Mouse (Mus musculus) inflammation-experienced regulatory T-cells (primary cell): Measurements from ENCODE around the gene 1700024G13Rik. TPM values are rescaled to one million over a fixed set of nuclear protein-coding genes. Genes with fewer than 3 reads are reported as not detected.

Experiments
- polyA plus RNA-seq, 2 experiments: library from polyadenylated mRNA; unstranded; fragments of 100-300 nt; shearing (Covaris generic); gene quantifications; one replicate each; pipeline ENCODE4 v1.2.1; 2017

1700024G13Rik gene
- not detected for polyA plus RNA-seq

DNA sequence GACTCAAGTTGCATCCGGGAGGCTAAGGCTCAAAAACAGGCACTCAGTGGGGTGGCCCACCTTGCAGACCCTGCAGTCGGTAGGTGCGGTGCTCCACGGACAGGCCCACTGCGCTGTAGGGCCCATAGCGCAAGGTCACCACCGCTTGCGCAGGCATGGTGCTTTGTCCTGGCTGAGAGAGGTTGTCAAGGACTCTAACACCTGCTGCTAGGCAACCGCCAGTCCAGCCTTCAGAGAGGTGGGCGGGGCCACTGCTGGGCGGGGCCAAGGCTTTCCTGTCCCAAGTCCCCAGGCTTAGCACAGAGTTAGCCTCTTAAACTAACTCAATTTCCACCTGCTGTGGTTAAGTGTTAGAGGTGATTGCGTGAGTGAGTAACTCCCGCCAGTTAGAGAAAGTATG lies at the start of gene 1700024G13Rik:
1700024G13Rik (minus strand) TSS at position 196 of the 400 bp plus-strand sequence.

Other genes starting within 250 kb of the 1700024G13Rik start
- gene Msmb, start 246.4 kb downstream of the 1700024G13Rik start, polyA plus RNA-seq: not detected
- gene Ncoa4, start 228.5 kb downstream of the 1700024G13Rik start, polyA plus RNA-seq: 10 to 100 TPM; 72.7 to 99.2 TPM
- gene Timm23, start 186.5 kb downstream of the 1700024G13Rik start, polyA plus RNA-seq: 100 to 1,000 TPM in 1 of 2 experiments, 10 to 100 TPM in 1; 89.6 to 103 TPM
- gene Parg, start 186.4 kb downstream of the 1700024G13Rik start, polyA plus RNA-seq: 10 to 100 TPM; 69.8 to 72.8 TPM
- under 1 TPM; 0.13 to 0.67 TPM for gene Ogdhl, start 66.4 kb downstream of the 1700024G13Rik start, polyA plus RNA-seq
- under 1 TPM in 1 of 2 experiments, not detected in 1; 0.20 TPM for gene Slc18a3, start 76.5 kb upstream of the 1700024G13Rik start, polyA plus RNA-seq
- under 1 TPM; 0.33 to 0.75 TPM for gene Chat, start 77.6 kb upstream of the 1700024G13Rik start, polyA plus RNA-seq
- gene Ercc6, start 125.1 kb upstream of the 1700024G13Rik start, polyA plus RNA-seq: 10 to 100 TPM; 29.4 to 30.5 TPM
- 1 to 10 TPM in 1 of 2 experiments, under 1 TPM in 1; 0.20 to 1.3 TPM for gene Prrxl1, start 211.0 kb upstream of the 1700024G13Rik start, polyA plus RNA-seq